Mouse (Mus musculus) E14TG2a.4 (cell line): ENCODE results near the gene Dnah2.

Source experiments
- CTCF ChIP-seq: conservative IDR thresholded peaks from 2 replicates; pipeline ENCODE4 v1.5.1; 2014; ENCODE audit warnings: low read length
- POU5F1 ChIP-seq: IDR thresholded peaks from 2 replicates; pipeline ENCODE4 v1.6.1; 2014; ENCODE audit warnings: low read length, borderline replicate concordance

GRCm38 (mm10) chr11:69415668-69416451 is 133.1 kb downstream of the Dnah2 start:
- TF ChIP-seq CTCF = no peak
- TF ChIP-seq POU5F1 = no peak
